Mouse (Mus musculus) c-Kit-negative CD71-positive TER-119-positive erythroid progenitor cells, embryonic 14.5 days (primary cell): ENCODE data around the gene Mfsd7a.
A peak's percentile ranks its signal among the peaks of the same experiment; 100 is the strongest.

Source experiments
- DNase-seq: peaks from one replicate; pipeline ENCODE4 v3.0.0-alpha.2; 2013; ENCODE audit warnings: low read depth, low spot score

Gene Mfsd7a

GRCm38 (mm10) chr5:108433804-108434587 is 14.7 kb downstream of the Mfsd7a start, which contains the start of gene Atp5k:
Gene Atp5k, minus strand, starts transcription at chr5:108434448.
- peak; percentile 90 for DNase-seq

GRCm38 (mm10) chr5:108431196-108431595 is 17.5 kb downstream of the Mfsd7a start:
- DNase-seq = no peak

- DNase-seq = peak; percentile 31
Measured at GRCm38 (mm10) chr5:108427186-108427585, 21.5 kb downstream of the Mfsd7a start.

DNA sequence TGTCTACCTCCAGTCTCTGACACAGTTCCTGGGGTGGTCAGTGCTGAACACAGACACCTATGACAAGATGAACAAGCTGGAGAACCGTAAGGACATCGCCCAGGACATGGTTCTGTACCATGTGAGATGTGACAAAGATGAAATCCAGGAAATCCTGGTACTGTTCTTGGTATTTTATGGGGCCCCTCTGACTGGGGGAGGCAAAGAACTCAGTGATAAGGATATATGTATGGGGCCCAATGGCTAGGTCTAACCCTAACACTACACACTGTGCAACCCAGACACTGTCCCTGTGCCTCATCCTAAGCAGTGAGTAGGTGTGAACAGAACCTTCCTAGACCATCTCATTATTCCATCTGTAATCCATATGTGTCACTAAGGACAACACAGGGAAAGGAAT is 25.3 kb downstream of the Mfsd7a start:
- no peak for DNase-seq

DNA sequence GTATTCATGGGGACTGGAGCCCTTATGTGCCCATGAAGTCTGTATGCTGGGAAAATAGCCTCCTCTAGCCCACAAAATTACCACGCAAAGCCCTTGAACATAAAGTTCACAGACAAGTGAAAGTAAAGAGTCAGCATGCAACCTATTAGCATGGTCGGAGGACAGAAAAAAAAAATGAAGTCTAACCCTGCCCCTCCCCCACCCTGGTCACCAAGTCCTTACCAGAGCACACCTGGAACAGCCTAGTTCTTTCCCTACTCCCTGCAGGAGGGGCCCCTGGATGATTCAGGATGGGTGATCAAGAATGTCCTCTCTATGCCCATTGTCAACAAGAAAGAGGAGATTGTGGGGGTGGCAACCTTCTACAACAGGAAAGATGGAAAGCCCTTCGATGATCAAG is 25.9 kb downstream of the Mfsd7a start:
- DNase-seq = no peak

GRCm38 (mm10) chr5:108414711-108415110 is 34.0 kb downstream of the Mfsd7a start:
- no peak for DNase-seq

DNA sequence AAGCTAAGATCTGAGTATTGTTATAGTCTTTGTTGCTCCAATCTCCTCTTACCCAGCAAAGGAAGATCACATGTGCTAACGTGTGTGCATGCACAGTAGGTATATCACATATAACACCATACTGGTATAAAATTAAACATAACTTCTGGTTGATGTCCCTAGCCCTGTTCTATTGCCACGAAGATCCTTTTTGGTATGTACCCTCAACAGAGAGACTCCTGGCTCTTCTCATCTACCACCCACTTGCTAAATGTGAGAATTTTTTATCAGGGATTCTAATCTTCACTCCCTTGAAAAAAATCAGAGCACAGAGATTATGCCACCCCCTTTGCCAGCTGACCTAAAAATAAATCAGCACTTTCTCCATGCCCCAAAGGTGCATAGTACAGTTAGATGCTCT is 41.7 kb downstream of the Mfsd7a start:
- no peak for DNase-seq

- no peak for DNase-seq
Measured at GRCm38 (mm10) chr5:108405460-108405859, 43.2 kb downstream of the Mfsd7a start.

DNA sequence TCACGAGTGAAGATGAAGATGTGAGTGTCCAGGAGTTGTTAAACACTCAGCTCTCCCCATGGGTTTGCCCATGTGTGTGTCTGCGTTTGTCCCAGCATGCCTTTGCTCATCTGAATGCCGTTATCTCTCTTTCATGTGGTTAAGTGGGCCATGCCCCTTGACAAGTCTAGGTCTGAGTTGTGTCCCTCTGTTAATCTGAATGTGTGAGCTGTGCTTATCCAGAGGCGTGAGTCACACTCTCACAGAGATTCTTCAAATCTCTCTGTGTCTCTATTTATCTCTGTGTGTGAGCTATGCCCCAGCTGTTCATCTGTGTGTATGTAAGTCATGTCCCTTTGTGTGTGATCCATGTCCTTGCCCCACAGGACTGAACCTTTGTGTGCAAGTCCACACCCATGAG is 45.2 kb downstream of the Mfsd7a start:
- no peak for DNase-seq
